Mouse (Mus musculus): Measurements from ENCODE around the gene Zfp433.
"Not testable (repeated sequence)": the region's sequence is repeated elsewhere in the genome, so short reads cannot be mapped to it uniquely, and the experiment has no call there.

Zfp433 gene

DNA sequence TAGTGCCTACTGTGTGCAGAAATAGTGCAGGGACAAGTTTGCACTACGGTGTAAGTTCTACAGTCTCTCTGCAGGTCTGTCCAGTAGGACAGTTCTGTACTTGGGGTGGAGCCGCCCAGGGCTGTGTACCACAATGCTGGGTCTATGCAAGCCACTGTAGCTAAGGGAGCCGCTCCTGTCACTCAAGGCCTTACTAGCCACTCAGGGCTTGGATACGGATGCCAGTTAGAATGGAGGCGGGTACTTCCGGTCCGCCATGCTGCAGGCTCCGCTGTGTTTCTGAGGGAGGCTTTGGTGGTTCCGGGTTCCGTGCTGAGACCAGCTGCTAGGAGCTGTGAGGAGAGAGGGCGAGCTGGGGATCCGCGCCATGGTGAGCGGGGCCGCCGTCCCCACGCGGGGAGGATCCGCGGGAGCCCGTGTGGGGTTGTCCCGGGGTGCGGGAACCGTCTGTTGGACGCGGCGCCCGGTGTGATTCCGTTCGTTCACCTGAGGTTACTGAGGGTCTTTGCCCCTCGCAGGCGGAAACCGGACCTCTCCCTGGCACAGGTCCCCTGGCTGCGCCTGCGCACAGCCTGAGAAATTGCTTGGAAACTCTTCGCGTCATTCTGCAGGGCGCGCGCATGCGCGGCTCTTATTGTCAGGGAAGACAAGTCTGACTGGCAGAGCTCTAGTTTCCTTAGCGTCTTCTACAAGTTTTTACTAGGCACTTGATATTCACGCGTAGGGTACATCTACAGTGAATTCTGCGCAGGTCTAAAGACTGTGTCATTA, at the start of gene Zfp433:
Zfp433 (plus strand) TSS at position 295 of the 771 bp plus-strand sequence.
- DNase-seq = not testable (repeated sequence)

DNA sequence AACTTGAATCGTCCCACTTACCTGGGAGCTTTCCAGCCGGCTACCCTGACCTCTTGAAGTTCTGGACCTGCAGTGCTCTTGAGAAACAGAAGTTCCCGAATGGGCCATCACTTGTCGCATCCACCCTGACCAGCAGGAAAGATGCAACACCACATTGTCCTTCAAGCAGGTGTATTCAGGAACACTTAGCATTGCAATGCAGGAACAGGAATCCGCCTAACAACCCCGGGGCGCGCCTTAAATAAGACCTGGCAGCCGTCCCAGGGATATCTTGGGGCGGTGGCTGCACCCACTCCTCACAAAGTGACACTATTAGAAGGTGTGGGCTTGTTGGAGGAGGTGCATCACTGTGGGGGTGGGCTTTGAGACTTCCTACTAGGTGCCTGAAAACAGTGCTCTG, 49.4 kb upstream of the Zfp433 start:
- DNase-seq = no peak

- DNase-seq = no peak
Observed at GRCm38 (mm10) chr10:81656174-81656573, 48.5 kb upstream of the Zfp433 start.

DNA sequence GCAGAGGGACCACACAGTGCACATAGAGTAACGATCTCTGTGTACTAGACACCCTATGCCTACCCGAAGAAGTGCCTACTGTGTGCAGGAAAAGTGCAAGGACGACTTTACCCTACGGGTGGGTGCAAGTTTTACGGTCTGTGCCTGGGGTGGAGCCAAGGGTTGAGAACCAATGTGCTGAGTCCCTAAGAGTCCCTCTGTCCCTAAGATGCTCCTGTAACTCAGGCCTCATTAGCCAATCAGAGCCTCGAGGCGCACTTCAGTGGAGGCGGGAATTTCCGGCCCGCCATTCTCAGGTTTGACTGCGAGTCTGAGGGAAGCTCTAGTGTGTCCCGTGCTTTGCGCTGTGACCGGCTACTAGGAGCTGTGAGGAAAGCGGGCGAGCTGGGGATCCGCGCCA, 17.5 kb upstream of the Zfp433 start:
- DNase-seq = not testable (repeated sequence)

DNA sequence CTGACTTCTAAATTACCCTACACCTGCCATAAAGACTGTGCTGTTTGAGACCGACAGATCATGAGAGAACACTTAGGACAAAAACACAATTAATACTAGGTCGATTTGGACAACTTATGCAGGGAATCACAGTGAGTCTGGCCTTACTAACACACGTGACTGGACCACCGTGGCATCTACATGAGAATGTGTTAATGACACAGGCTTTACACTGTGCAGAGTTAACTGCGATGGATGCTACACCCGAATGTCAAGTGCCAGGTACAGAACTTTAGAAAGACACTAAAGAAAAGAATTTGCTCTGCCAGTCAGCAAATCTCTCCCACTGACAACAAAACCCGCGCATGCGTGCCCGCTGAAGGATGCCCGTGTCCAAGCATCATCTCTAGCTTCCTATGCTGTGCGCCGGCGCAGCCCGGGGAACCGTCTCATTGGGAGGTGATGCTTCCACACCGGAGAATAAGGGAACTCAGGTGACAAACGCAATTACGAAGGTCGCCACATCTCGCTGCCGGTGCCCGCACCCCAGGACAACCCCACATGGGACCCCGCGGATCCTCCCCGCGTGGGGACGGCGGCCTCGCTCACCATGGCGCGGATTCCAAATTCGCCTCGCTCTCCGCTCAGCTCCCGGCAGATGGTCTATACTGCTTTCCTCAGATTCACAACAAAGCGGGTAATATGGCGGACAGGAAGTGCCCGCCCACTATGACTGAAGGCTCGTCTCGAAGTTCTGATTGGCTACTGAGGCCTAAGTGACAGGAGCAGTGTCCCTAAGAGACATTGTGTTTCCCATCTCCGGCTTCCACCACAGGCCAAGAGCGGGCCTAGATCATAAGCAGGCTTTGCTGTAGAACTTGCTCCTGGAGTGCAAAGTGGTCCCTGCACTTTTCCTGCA, 66.1 kb downstream of the Zfp433 start, which contains the start of gene Gm3055:
Gm3055 (minus strand) TSS at position 656 of the 898 bp plus-strand sequence.
- DNase-seq = not testable (repeated sequence)

DNA sequence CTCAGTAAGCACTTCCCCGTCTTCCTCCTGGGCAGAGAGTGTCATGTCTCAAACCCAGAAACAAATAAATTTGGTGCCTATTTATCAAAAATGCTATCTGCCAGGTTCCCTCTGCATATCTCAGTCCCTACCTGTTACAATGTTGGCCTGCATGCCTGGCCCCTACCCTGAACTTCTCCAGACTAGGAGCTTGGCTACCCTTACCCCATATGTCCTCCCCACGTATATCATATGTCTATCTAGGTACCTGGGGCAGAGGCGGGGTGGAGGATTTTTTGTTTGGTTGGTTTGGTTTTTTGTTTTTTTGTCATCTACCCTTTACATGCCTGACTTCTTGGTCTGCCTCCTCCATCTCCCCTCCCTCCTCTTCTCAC, 66.8 kb downstream of the Zfp433 start:
- DNase-seq = not testable (repeated sequence)
